Mouse (Mus musculus): ENCODE data around the gene Cadm2. TPM values are rescaled to one million over a fixed set of nuclear protein-coding genes. Genes with fewer than 3 reads are reported as not detected.

The Cadm2 gene
- polyA plus RNA-seq, 1 experiment: 1.6 TPM

DNA sequence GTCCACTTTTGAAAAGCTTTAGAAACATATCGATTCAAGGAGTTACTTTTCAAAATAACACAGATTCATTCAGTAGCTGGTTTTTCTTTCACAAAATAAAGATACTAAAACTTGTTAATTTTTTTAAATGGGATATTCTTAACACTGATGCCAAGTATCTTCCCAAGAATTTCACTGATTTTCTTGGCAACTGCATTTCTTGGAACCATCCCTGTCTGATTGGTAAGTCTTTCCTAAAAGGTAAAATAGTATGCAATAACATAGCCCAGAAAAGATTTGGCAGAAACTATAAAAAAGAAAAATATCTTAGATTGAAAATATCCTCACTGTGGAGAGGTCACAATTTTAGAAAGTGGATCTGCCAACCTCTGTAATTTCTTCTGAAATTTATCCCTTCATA, 95.8 kb downstream of the Cadm2 start:
- Histone ChIP-seq H3K4me3 (replicated peaks; ENCODE audit: extremely low read depth, low read depth, low read length) (no peak overlapping the region), H3K4me1 (ENCODE audit: control insufficient read depth, insufficient read depth, low read length) (no peaks in the 10 kb centered on the region)
- 67% methylated on average over 1 of the region's 1 CpGs for WGBS
- no peak for TF ChIP-seq POLR2A (IDR thresholded peaks at IDR 0.05; ENCODE audit: borderline replicate concordance, extremely low read depth, low read depth, low read length)
- no peak for TF ChIP-seq CTCF (IDR thresholded peaks at IDR 0.05; ENCODE audit: insufficient read depth, low read length)
- DNase-seq: no peak

DNA sequence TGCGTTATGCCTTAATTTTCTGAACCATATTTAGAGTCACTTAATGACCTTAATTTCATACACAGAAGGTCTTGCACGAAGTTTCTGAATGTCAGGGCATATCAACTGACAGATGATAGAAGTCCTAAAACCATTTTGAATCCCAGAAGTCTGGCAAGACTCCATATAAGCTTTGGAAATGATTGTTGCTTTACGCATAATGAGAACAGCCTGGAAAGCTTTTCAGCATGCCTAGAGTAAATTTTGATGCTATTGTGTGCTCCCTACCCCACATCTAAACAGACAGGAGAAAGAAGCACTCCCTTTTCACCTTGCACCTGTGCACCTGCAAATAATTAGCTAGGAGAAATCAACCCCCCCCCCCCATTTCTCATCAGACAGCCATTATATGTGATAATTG, 102.4 kb downstream of the Cadm2 start:
- H3K4me1 ChIP-seq (ENCODE audit: control insufficient read depth, insufficient read depth, low read length): no peaks in the 10 kb centered on the region
- no peak for DNase-seq
- WGBS: 58% methylated on average over 3 of the region's 3 CpGs
- no peak overlapping the region for H3K4me3 ChIP-seq (replicated peaks; ENCODE audit: extremely low read depth, low read depth, low read length)
- TF ChIP-seq CTCF (IDR thresholded peaks at IDR 0.05; ENCODE audit: insufficient read depth, low read length): no peak
- no peak for TF ChIP-seq POLR2A (IDR thresholded peaks at IDR 0.05; ENCODE audit: borderline replicate concordance, extremely low read depth, low read depth, low read length)

DNA sequence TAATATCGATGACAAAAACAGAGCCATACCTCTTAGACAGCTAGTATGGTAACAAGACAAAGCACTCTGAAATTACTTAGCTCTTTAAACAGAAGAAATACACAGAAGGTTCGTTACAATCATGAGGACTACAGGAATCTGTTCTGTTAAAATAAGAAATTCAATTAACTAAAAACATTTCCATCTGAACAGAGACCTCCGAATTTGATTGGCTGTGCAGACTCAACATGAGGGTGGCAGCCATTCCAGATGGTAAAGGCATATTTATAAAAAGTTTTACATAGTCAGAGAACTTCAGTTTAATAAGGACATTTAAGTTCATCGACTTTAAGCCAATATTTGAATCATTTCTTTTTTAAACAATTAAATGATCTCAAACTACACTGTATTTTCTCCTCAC, 105.2 kb downstream of the Cadm2 start:
- Histone ChIP-seq H3K4me1 (ENCODE audit: control insufficient read depth, insufficient read depth, low read length) (no peaks in the 10 kb centered on the region), H3K4me3 (replicated peaks; ENCODE audit: extremely low read depth, low read depth, low read length) (no peak overlapping the region)
- DNase-seq: no peak
- TF ChIP-seq POLR2A (IDR thresholded peaks at IDR 0.05; ENCODE audit: borderline replicate concordance, extremely low read depth, low read depth, low read length): no peak
- TF ChIP-seq CTCF (IDR thresholded peaks at IDR 0.05; ENCODE audit: insufficient read depth, low read length): no peak
- WGBS: 69% methylated on average over 4 of the region's 4 CpGs

DNA sequence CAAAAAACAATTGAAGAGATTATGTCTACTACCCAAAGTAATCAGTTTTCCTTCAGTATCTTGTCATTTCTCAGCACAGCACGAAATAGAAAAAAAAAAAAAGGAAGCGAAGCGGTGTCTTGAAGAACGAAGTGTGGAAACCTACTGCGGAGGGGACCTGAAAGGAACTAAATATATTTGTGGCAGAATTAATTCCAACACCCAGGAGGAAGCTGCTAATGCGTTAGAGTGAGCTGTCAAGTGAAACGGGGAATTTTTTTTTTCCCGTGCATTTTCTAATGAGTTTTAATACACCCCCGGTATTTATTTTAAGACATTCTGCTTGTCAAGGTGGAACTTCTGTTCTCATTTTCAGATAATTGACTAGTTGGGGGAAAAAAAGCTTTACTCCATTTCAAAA, 111.6 kb downstream of the Cadm2 start:
- TF ChIP-seq POLR2A (IDR thresholded peaks at IDR 0.05; ENCODE audit: borderline replicate concordance, extremely low read depth, low read depth, low read length) (no peak), CTCF (IDR thresholded peaks at IDR 0.05; ENCODE audit: insufficient read depth, low read length) (no peak)
- Histone ChIP-seq H3K4me3 (replicated peaks; ENCODE audit: extremely low read depth, low read depth, low read length) (no peak overlapping the region), H3K4me1 (ENCODE audit: control insufficient read depth, insufficient read depth, low read length) (no peaks in the 10 kb centered on the region)
- DNase-seq: no peak
- 66% methylated on average over 9 of the region's 9 CpGs for WGBS

DNA sequence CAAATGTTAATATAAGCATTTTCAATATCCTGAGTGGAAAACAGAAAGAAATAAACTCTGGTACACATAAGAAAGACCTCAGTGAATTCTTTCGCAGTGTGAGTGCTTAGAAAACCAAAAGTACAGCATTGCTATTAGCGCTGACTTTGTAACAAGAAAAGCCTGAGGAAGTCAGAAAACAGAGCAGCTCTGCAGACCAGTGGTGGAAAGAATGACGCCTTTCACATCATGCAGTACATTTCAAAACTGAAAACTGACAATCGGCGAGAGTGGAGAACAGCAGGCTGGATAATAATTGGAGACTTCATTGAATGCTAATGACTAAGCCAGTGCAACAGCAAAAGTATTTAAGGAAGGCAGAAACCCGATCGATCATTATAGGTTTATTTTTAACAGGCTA, 138.2 kb downstream of the Cadm2 start:
- no peak for DNase-seq
- TF ChIP-seq POLR2A (IDR thresholded peaks at IDR 0.05; ENCODE audit: borderline replicate concordance, extremely low read depth, low read depth, low read length) (no peak), CTCF (IDR thresholded peaks at IDR 0.05; ENCODE audit: insufficient read depth, low read length) (no peak)
- WGBS: 81% methylated on average over 7 of the region's 7 CpGs
- Histone ChIP-seq H3K4me1 (ENCODE audit: control insufficient read depth, insufficient read depth, low read length) (no peaks in the 10 kb centered on the region), H3K4me3 (replicated peaks; ENCODE audit: extremely low read depth, low read depth, low read length) (no peak overlapping the region)

DNA sequence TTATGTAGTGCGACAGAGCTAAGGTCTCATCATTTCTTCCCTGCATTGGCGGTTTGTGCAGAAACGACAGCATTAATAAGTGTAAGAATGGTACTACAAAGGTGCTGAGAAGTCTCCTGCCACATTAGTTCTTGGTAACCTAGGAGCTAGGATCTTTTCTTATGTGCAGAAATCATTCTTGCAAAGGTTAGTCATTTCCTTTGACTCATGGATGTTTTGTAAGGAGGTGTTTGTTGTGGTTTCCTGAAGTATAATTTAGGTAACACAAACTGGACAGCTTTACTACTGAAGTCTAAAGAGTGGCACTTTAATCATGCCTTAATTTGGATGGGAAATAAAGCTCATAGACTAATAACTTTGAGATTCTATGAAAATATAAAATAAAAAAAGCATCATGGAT, 153.7 kb downstream of the Cadm2 start:
- H3K4me3 ChIP-seq (replicated peaks; ENCODE audit: extremely low read depth, low read depth, low read length): no peak overlapping the region
- DNase-seq: no peak
- TF ChIP-seq CTCF (IDR thresholded peaks at IDR 0.05; ENCODE audit: insufficient read depth, low read length) (no peak), POLR2A (IDR thresholded peaks at IDR 0.05; ENCODE audit: borderline replicate concordance, extremely low read depth, low read depth, low read length) (no peak)
- 81% methylated on average over 3 of the region's 3 CpGs for WGBS
- H3K4me1 ChIP-seq (ENCODE audit: control insufficient read depth, insufficient read depth, low read length): no peaks in the 10 kb centered on the region

DNA sequence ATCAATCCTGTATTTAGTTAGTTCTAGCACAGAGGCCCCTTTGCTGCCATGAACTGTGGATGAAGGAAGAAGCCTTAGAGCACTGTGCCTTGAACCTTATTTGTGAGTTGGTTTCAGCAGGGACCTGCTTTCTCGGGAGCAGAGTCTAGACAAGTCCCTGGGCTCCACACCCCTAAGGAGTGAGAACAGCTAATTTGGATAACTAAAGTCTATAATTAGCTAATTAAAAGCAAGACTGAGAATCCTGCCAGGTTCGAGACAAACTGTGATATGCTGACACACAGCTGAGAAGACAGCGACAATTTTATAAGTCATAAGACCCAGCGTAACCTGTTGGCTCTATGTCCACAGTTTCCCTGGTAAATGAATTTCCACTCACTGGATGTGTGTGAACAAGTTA, 184.4 kb downstream of the Cadm2 start:
- no peak for DNase-seq
- WGBS: 76% methylated on average over 4 of the region's 4 CpGs
- TF ChIP-seq POLR2A (IDR thresholded peaks at IDR 0.05; ENCODE audit: borderline replicate concordance, extremely low read depth, low read depth, low read length): no peak
- no peak for TF ChIP-seq CTCF (IDR thresholded peaks at IDR 0.05; ENCODE audit: insufficient read depth, low read length)
- H3K4me1 ChIP-seq (ENCODE audit: control insufficient read depth, insufficient read depth, low read length): no peaks in the 10 kb centered on the region
- H3K4me3 ChIP-seq (replicated peaks; ENCODE audit: extremely low read depth, low read depth, low read length): no peak overlapping the region

DNA sequence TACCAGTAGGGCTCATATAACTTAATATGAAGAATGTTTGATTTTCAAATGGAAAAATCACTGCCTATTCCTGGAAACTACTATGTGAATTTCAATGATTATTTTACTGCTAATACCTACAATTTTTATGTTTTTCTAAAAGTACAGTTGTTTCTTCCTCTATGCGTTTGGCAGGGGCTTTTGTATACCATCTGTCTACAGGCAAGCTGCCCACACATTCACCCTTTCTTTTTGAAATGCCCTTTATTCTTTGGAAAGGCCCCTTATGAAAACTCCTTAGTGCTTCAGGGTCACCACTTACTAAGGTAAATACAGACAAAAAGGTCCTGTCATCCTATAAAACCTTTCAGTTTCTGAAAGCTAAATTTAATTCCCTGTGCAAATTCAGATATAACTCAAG, 195.3 kb downstream of the Cadm2 start:
- WGBS: 50% methylated on average over 1 of the region's 1 CpGs
- no peak for DNase-seq
- Histone ChIP-seq H3K4me1 (ENCODE audit: control insufficient read depth, insufficient read depth, low read length) (no peaks in the 10 kb centered on the region), H3K4me3 (replicated peaks; ENCODE audit: extremely low read depth, low read depth, low read length) (no peak overlapping the region)
- TF ChIP-seq CTCF (IDR thresholded peaks at IDR 0.05; ENCODE audit: insufficient read depth, low read length) (no peak), POLR2A (IDR thresholded peaks at IDR 0.05; ENCODE audit: borderline replicate concordance, extremely low read depth, low read depth, low read length) (no peak)

DNA sequence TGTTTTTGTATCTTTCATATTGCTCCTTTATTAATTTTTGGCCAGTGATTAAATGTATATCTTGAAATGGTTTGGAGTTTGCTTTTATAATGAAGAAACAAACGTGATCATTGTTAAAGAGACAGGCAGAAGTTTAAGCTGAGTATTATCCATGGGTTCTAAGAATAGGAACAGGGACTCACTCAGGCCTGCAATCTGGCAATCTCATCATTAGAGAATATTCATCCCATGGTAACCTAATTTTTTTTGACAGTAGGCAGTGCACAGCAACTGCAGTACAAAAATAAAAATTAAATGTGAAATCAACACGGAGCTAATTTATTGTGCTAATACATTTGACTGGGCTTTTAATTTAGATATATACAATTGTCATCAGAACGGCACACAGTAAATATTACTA, 209.8 kb downstream of the Cadm2 start:
- WGBS: 61% methylated on average over 3 of the region's 3 CpGs
- Histone ChIP-seq H3K4me3 (replicated peaks; ENCODE audit: extremely low read depth, low read depth, low read length) (no peak overlapping the region), H3K4me1 (ENCODE audit: control insufficient read depth, insufficient read depth, low read length) (no peaks in the 10 kb centered on the region)
- TF ChIP-seq CTCF (IDR thresholded peaks at IDR 0.05; ENCODE audit: insufficient read depth, low read length) (no peak), POLR2A (IDR thresholded peaks at IDR 0.05; ENCODE audit: borderline replicate concordance, extremely low read depth, low read depth, low read length) (no peak)
- DNase-seq: no peak

DNA sequence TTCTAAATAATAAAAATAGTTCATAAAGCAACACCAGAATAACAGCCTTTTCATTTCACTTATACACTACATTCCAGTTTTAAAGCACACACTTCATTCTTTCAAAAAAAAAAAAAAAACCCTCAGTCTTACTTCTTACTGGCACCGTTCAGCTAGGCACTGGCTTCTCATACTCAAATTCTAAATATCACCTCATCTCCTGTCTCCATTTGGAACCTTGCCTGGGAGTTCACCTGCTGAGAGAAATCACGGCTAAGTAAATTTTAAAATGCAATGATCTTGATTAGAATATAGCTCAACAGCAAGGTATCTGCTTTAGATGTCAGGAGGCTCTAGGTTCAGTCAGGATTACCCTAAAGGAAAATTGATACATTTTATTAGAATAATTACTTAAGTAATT, 210.2 kb downstream of the Cadm2 start:
- no peak for DNase-seq
- WGBS: 54% methylated on average over 2 of the region's 2 CpGs

More for the DNA sequence above, 210.2 kb downstream of the Cadm2 start:
- TF ChIP-seq POLR2A (IDR thresholded peaks at IDR 0.05; ENCODE audit: borderline replicate concordance, extremely low read depth, low read depth, low read length) (no peak), CTCF (IDR thresholded peaks at IDR 0.05; ENCODE audit: insufficient read depth, low read length) (no peak)
- no peaks in the 10 kb centered on the region for H3K4me1 ChIP-seq (ENCODE audit: control insufficient read depth, insufficient read depth, low read length)
- no peak overlapping the region for H3K4me3 ChIP-seq (replicated peaks; ENCODE audit: extremely low read depth, low read depth, low read length)

All from lung, adult 2 months (tissue).